ENCODE assay signal across 7 mouse cellular contexts in the genomic region with DNA sequence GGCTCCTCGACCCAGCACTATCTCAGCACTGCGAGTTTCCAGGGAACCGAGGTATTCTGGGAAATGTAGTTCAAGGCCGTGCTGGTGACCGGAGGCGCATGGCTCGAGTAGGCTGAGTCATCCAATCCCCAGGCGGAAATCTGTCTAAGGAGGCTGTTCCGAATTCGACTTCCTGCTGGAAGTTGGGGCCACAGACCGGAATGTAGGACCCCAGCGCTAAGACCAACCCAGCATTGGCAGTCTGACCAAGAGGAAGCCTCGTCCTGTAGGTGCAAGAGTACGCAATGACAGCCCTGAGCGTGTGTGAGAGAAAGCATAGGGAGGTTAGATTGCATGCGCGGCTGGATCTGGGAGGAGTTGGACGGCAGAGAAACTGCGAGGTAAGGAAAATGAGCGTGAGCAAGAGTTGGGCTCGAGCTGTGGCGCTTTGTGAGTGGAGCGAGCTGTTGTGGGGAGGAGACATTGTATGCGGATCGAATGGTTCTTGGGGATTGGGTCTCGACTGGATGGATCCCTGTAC. TPM values are rescaled to one million over a fixed set of nuclear protein-coding genes. Genes with fewer than 3 reads are reported as not detected.
DNase-seq lines count a peak whose midpoint lies in the region; ATAC-seq lines count a peak whose summit lies in the region.

TSS of gene Zfp790 (plus strand) at position 205 of the 520 bp plus-strand sequence.

- peak; percentile 97 for ATAC-seq in intestine, embryonic 15.5 days

- H3K4me2 ChIP-seq in intestine, embryonic 15.5 days (replicated peaks) = peak within 1 kb of the TSS; percentile 80

- H3K4me3 ChIP-seq in intestine, embryonic 15.5 days (replicated peaks) = peak within 1 kb of the TSS; percentile 74
- H3K4me3 ChIP-seq in midbrain, embryonic 10.5 days = peak within 1 kb of the TSS; percentile 64

- peak within 1 kb of the TSS; percentile 79 for H3K9ac ChIP-seq in intestine, embryonic 15.5 days

- peak within 1 kb of the TSS; percentile 96 for H3K27ac ChIP-seq in intestine, embryonic 15.5 days
- peak within 1 kb of the TSS; percentile 78 for H3K27ac ChIP-seq in midbrain, embryonic 10.5 days (replicated peaks)

- no peaks in the 10 kb centered on the region for H3K36me3 ChIP-seq in intestine, embryonic 15.5 days
- peaks cover 9% of the 10 kb centered on the region for H3K36me3 ChIP-seq in midbrain, embryonic 10.5 days

- no peaks in the 10 kb centered on the region for H3K9me3 ChIP-seq in intestine, embryonic 15.5 days
- H3K9me3 ChIP-seq in midbrain, embryonic 10.5 days (replicated peaks) = peaks cover 3% of the 10 kb centered on the region; the same call in 1 of the 2 replicates

- intact Hi-C loops in gastrocnemius, postnatal 36 days (cut with DNase I) = loop anchor here (5.0 kb wide), 3 partner anchors 34 to 96 kb away; partner anchors contain the start of genes Zfp30 and Zfp84
- intact Hi-C loops in left cerebral cortex, postnatal 25 days (cut with DNase I) = loop anchor here (1.0 to 5.0 kb wide), 3 partner anchors 31 to 91 kb away; partner anchors contain the start of genes Zfp27, Zfp383 and Zfp84

- H3K4me1 ChIP-seq in intestine, embryonic 15.5 days (replicated peaks) = peaks cover 11% of the 10 kb centered on the region
- H3K4me1 ChIP-seq in midbrain, embryonic 10.5 days = peaks cover 36% of the 10 kb centered on the region

- H3K27me3 ChIP-seq in intestine, embryonic 15.5 days (replicated peaks) = no peaks in the 10 kb centered on the region
- no peaks in the 10 kb centered on the region for H3K27me3 ChIP-seq in midbrain, embryonic 10.5 days (ENCODE audit: low read depth, poor library complexity, severe bottlenecking)

- WGBS in intestine, embryonic 15.5 days = under 1% methylated on average over 26 of the region's 26 CpGs
- WGBS in midbrain, embryonic 10.5 days = under 1% methylated on average over 26 of the region's 26 CpGs

- DNase-seq in adrenal gland, adult 2 months = peak; percentile 93
- DNase-seq in embryo, embryonic 11.5 days (ENCODE audit: low read depth, low spot score) = peak; percentile 88
- DNase-seq in gastrocnemius, postnatal 36 days = peak; percentile 72 to 81
- peak; percentile 90 to 97 for DNase-seq in left cerebral cortex, postnatal 25 days (ENCODE audit: low spot score in 2 of 2)
- DNase-seq in midbrain, embryonic 10.5 days (ENCODE audit: low spot score) = peak; percentile 89
- peak; percentile 74 for DNase-seq in right cerebral cortex, postnatal 4 days

RNA-seq across cellular contexts. Expression of gene Zfp790, which starts in this region (rescaled TPM):
- total RNA-seq in adrenal gland, adult 2 months (2021) = 10 to 100 TPM; 14.4 to 15.8 TPM
- 0.58 and 0.71 TPM in 2 replicates for polyA plus RNA-seq in adrenal gland, adult 2 months (2012; rRNA removed)
- 1 to 10 TPM; 6.3 to 9.7 TPM for total RNA-seq in gastrocnemius, postnatal 36 days (2021)
- polyA plus RNA-seq in intestine, embryonic 15.5 days (2015; fragmentation: Nextera tagmentation; extraction: Ambion mirVana) = 9.9 and 10.0 TPM in 2 replicates
- total RNA-seq in left cerebral cortex, postnatal 25 days (2021) = 10 to 100 TPM; 22.2 to 22.4 TPM
- 12.7 and 17.5 TPM in 2 replicates for polyA plus RNA-seq in midbrain, embryonic 10.5 days (2016; fragmentation: Nextera tagmentation; extraction: Ambion mirVana)

Comparison
In these comparisons a context has a peak if more than half of its experiments do, and no peak if none do; other contexts are left out.
1. Peak in every context shown above with its lines: DNase-seq, ATAC-seq, H3K4me3 ChIP-seq and H3K27ac ChIP-seq.